Mouse (Mus musculus): ENCODE results near the gene Scn4a.

GRCm38 (mm10) chr11:106381011-106381410, 27.9 kb upstream of the Scn4a start:
- TF ChIP-seq CTCF (IDR thresholded peaks at IDR 0.05) (peak; percentile 55), EP300 (IDR thresholded peaks at IDR 0.05; ENCODE audit: insufficient read depth, low read depth, low read length) (0 out of 2 replicates have a peak, but pooled peaks have one; percentile 36), POLR2A (IDR thresholded peaks at IDR 0.05; ENCODE audit: insufficient read depth, low read depth, low read length) (no peak)
